10 mouse cellular contexts compared by ENCODE assay signal in genomic region chr15:25047875-25048274, GRCm38 (mm10).
DNase-seq lines count a peak whose midpoint lies in the region; ATAC-seq and TF ChIP-seq lines count a peak whose summit lies in the region.
"Had no signal": no experiment of that assay in that cellular context is flagged by ENCODE, and none has a peak within 500 bp of the region (broad histone marks: within the 10 kb centered on the region; RNA-seq: fewer than 3 reads in every experiment).

No protein-coding gene starts in this region.

- no peak overlapping the region for H3K9ac ChIP-seq in intestine, postnatal 0 days (ENCODE audit: low read depth, low read length)
- no peak overlapping the region for H3K9ac ChIP-seq in intestine, embryonic 15.5 days
- no peak overlapping the region for H3K9ac ChIP-seq in CH12.LX (ENCODE audit: insufficient read depth, low read depth)
- no peak overlapping the region for H3K9ac ChIP-seq in hindbrain, postnatal 0 days (replicated peaks; ENCODE audit: low read length)
- H3K9ac ChIP-seq: liver, embryonic 15.5 days had no signal

- H3K4me1 ChIP-seq in intestine, postnatal 0 days (replicated peaks; ENCODE audit: control insufficient read depth, insufficient read depth, low read length), result no peaks in the 10 kb centered on the region
- H3K4me1 ChIP-seq in intestine, embryonic 15.5 days (replicated peaks), result no peaks in the 10 kb centered on the region
- no peaks in the 10 kb centered on the region for H3K4me1 ChIP-seq in CH12.LX (ENCODE audit: control insufficient read depth in 1 of 2, insufficient read depth in 2 of 2)
- H3K4me1 ChIP-seq in hindbrain, postnatal 0 days (ENCODE audit: insufficient read depth, low read length), result no peaks in the 10 kb centered on the region
- H3K4me1 ChIP-seq: liver, embryonic 15.5 days had no signal

- ATAC-seq in intestine, postnatal 0 days, result no peak
- ATAC-seq in intestine, embryonic 15.5 days, result no peak
- ATAC-seq in hindbrain, postnatal 0 days, result no peak
- ATAC-seq in activated CD4-positive, CD25-positive, alpha-beta regulatory T cell, adult 4 months, result no peak

- no peak for TF ChIP-seq POLR2A in CH12.LX (IDR thresholded peaks at IDR 0.05; ENCODE audit: low read depth, low read length)

- no peaks in the 10 kb centered on the region for H3K36me3 ChIP-seq in intestine, postnatal 0 days (ENCODE audit: control insufficient read depth, insufficient read depth)
- no peaks in the 10 kb centered on the region for H3K36me3 ChIP-seq in intestine, embryonic 15.5 days
- H3K36me3 ChIP-seq in CH12.LX (replicated peaks in 1 of 2; ENCODE audit: control insufficient read depth in 1 of 2, insufficient read depth in 1 of 2, low read length in 1 of 2), result no peaks in the 10 kb centered on the region
- H3K36me3 ChIP-seq in hindbrain, postnatal 0 days (ENCODE audit: insufficient read depth, low read length), result no peaks in the 10 kb centered on the region
- H3K36me3 ChIP-seq: liver, embryonic 15.5 days had no signal

- H3K4me2 ChIP-seq in intestine, postnatal 0 days (replicated peaks; ENCODE audit: low read depth), result no peak overlapping the region
- H3K4me2 ChIP-seq in intestine, embryonic 15.5 days (replicated peaks), result no peak overlapping the region
- H3K4me2 ChIP-seq in CH12.LX (ENCODE audit: insufficient read depth, low read depth, poor library complexity, severe bottlenecking), result no peak overlapping the region
- H3K4me2 ChIP-seq in hindbrain, postnatal 0 days (ENCODE audit: low read depth, low read length), result no peak overlapping the region
- H3K4me2 ChIP-seq: liver, embryonic 15.5 days had no signal

- H3K79me2 ChIP-seq in CH12.LX (replicated peaks; ENCODE audit: control insufficient read depth, extremely low read depth, insufficient read depth, poor library complexity, severe bottlenecking), result no peaks in the 10 kb centered on the region

- no peaks in the 10 kb centered on the region for H3K27me3 ChIP-seq in intestine, postnatal 0 days (replicated peaks; ENCODE audit: control insufficient read depth, insufficient read depth, low read length)
- no peaks in the 10 kb centered on the region for H3K27me3 ChIP-seq in intestine, embryonic 15.5 days (replicated peaks)
- no peaks in the 10 kb centered on the region for H3K27me3 ChIP-seq in CH12.LX (replicated peaks)
- no peaks in the 10 kb centered on the region for H3K27me3 ChIP-seq in hindbrain, postnatal 0 days (ENCODE audit: insufficient read depth, low read length)
- H3K27me3 ChIP-seq: liver, embryonic 15.5 days had no signal

- WGBS in intestine, postnatal 0 days, result 31% methylated on average over 1 of the region's 1 CpGs
- whole genome bisulfite sequencing in intestine, embryonic 15.5 days, result 24% methylated on average over 1 of the region's 1 CpGs
- 52% methylated on average over 1 of the region's 1 CpGs for WGBS in hindbrain, postnatal 0 days

- in situ Hi-C loops in CH12.LX (cut with MboI; ENCODE audit: low pct_ligation_motif_present, low pct_unique_long_range_greater_than_20kb, low sequenced_read_pairs), result no loop called here

- DNase-seq in 416B (ENCODE audit: low read depth) (peak; percentile 64), CH12.LX (ENCODE audit: extremely low read depth) (peak; percentile 72)
- peak; percentile 0 for DNase-seq in c-Kit-positive CD71-positive TER-119-positive erythroid progenitor cells, embryonic 14.5 days (ENCODE audit: low spot score)
- DNase-seq in hindbrain, postnatal 0 days (ENCODE audit: low spot score), result peak; percentile 82
- DNase-seq in mesoderm, embryonic 11.5 days (ENCODE audit: low read depth, low spot score), result peak; percentile 54

- no peak overlapping the region for H3K4me3 ChIP-seq in intestine, postnatal 0 days (ENCODE audit: low read depth, low read length)
- no peak overlapping the region for H3K4me3 ChIP-seq in intestine, embryonic 15.5 days (replicated peaks)
- H3K4me3 ChIP-seq in CH12.LX (replicated peaks in 1 of 3; ENCODE audit: low read depth in 2 of 3, low read length in 2 of 3, poor library complexity in 1 of 3), result no peak overlapping the region
- H3K4me3 ChIP-seq in hindbrain, postnatal 0 days (ENCODE audit: low read length), result no peak overlapping the region
- H3K4me3 ChIP-seq: erythroblast, embryonic 14.5 days; liver, embryonic 15.5 days had no signal

- dilution Hi-C loops in CH12.LX (cut with MboI; ENCODE audit: extremely low pct_ligation_motif_present, extremely low pct_unique_long_range_greater_than_20kb, low sequenced_read_pairs), result no loop called here

- no peaks in the 10 kb centered on the region for H3K9me3 ChIP-seq in intestine, postnatal 0 days (ENCODE audit: control insufficient read depth)
- H3K9me3 ChIP-seq in intestine, embryonic 15.5 days, result no peaks in the 10 kb centered on the region
- no peaks in the 10 kb centered on the region for H3K9me3 ChIP-seq in CH12.LX (replicated peaks; ENCODE audit: low read length)
- H3K9me3 ChIP-seq in hindbrain, postnatal 0 days (ENCODE audit: low read length), result no peaks in the 10 kb centered on the region
- H3K9me3 ChIP-seq: liver, embryonic 15.5 days had no signal

- peak; percentile 67 for TF ChIP-seq CTCF in intestine, postnatal 0 days (IDR thresholded peaks at IDR 0.05; ENCODE audit: low read depth)
- TF ChIP-seq CTCF in CH12.LX (conservative IDR thresholded peaks at IDR 0.05 in 1 of 2, IDR thresholded peaks at IDR 0.05 in 1 of 2; ENCODE audit: low read depth in 2 of 2, low read length in 2 of 2), result peak; percentile 55 to 68
- TF ChIP-seq CTCF in hindbrain, postnatal 0 days (IDR thresholded peaks at IDR 0.05; ENCODE audit: low read depth), result peak; percentile 73

- peak; percentile 24 for TF ChIP-seq RAD21 in CH12.LX (IDR thresholded peaks at IDR 0.05; ENCODE audit: low read depth, low read length)

- no peak overlapping the region for H3K27ac ChIP-seq in intestine, postnatal 0 days (ENCODE audit: low read depth, low read length)
- no peak overlapping the region for H3K27ac ChIP-seq in intestine, embryonic 15.5 days
- H3K27ac ChIP-seq in CH12.LX (ENCODE audit: insufficient read depth, low read depth), result no peak overlapping the region
- no peak overlapping the region for H3K27ac ChIP-seq in hindbrain, postnatal 0 days
- H3K27ac ChIP-seq: liver, embryonic 15.5 days had no signal

- no peak for TF ChIP-seq EP300 in CH12.LX (IDR thresholded peaks at IDR 0.05; ENCODE audit: low read length)

TF ChIP-seq in CH12.LX, 34 proteins besides CTCF, POLR2A, EP300 and RAD21:
- TF ChIP-seq SMC3 (IDR thresholded peaks at IDR 0.05; ENCODE audit: low read depth, low read length) (peak; percentile 43), MAFK (IDR thresholded peaks at IDR 0.05; ENCODE audit: insufficient replicate concordance, low read length) (no peak)

Comparison
In these comparisons a context has a peak if more than half of its experiments do, and no peak if none do; other contexts are left out.
1. DNase-seq: peak in every context shown above with its lines; median percentile 82 in hindbrain, postnatal 0 days; 72 in CH12.LX; 64 in 416B; 54 in mesoderm, embryonic 11.5 days; 0 in c-Kit-positive CD71-positive TER-119-positive erythroid progenitor cells, embryonic 14.5 days.